Comparison of ENCODE assay signal across 15 mouse cellular contexts in genomic region chr3:70307556-70307955, GRCm38 (mm10).
DNase-seq lines count a peak whose midpoint lies in the region; ATAC-seq lines count a peak whose summit lies in the region.
"Had no signal": no experiment of that assay in that cellular context is flagged by ENCODE, and none has a peak within 500 bp of the region (broad histone marks: within the 10 kb centered on the region; RNA-seq: fewer than 3 reads in every experiment).

No protein-coding gene starts in this region.

- no peak overlapping the region for H3K9ac ChIP-seq in hindbrain, embryonic 16.5 days (ENCODE audit: low read depth, low read length)
- H3K9ac ChIP-seq: embryonic facial prominence, embryonic 13.5 days; liver, postnatal 0 days had no signal

- no peak overlapping the region for H3K4me3 ChIP-seq in hindbrain, embryonic 16.5 days (ENCODE audit: low read length)
- no peak overlapping the region for H3K4me3 ChIP-seq in hindbrain, embryonic 10.5 days
- H3K4me3 ChIP-seq: embryonic facial prominence, embryonic 13.5 days had no signal

- H3K27ac ChIP-seq in hindbrain, embryonic 16.5 days (ENCODE audit: low read depth, low read length): no peak overlapping the region
- H3K27ac ChIP-seq in hindbrain, embryonic 10.5 days: no peak overlapping the region
- H3K27ac ChIP-seq: embryonic facial prominence, embryonic 13.5 days; macrophage had no signal

- no peaks in the 10 kb centered on the region for H3K36me3 ChIP-seq in hindbrain, embryonic 16.5 days (ENCODE audit: control insufficient read depth, insufficient read depth, low read length)
- no peaks in the 10 kb centered on the region for H3K36me3 ChIP-seq in hindbrain, embryonic 10.5 days
- H3K36me3 ChIP-seq: embryonic facial prominence, embryonic 13.5 days had no signal

- H3K27me3 ChIP-seq in hindbrain, embryonic 16.5 days (replicated peaks; ENCODE audit: control insufficient read depth, insufficient read depth, low read length): no peaks in the 10 kb centered on the region
- H3K27me3 ChIP-seq in hindbrain, embryonic 10.5 days (ENCODE audit: insufficient read depth, poor library complexity, severe bottlenecking): no peaks in the 10 kb centered on the region
- H3K27me3 ChIP-seq: embryonic facial prominence, embryonic 13.5 days had no signal

- peak; percentile 56 for ATAC-seq in hindbrain, embryonic 16.5 days
- ATAC-seq: liver, postnatal 0 days had no signal

- H3K9me3 ChIP-seq in hindbrain, embryonic 16.5 days (ENCODE audit: control insufficient read depth, low read length): no peaks in the 10 kb centered on the region
- H3K9me3 ChIP-seq in hindbrain, embryonic 10.5 days: no peaks in the 10 kb centered on the region
- H3K9me3 ChIP-seq: embryonic facial prominence, embryonic 13.5 days had no signal

- H3K4me1 ChIP-seq in hindbrain, embryonic 16.5 days (ENCODE audit: control insufficient read depth, insufficient read depth, low read depth, low read length): no peaks in the 10 kb centered on the region
- H3K4me1 ChIP-seq in hindbrain, embryonic 10.5 days (replicated peaks): no peaks in the 10 kb centered on the region
- H3K4me1 ChIP-seq: embryonic facial prominence, embryonic 13.5 days had no signal

- WGBS in hindbrain, embryonic 16.5 days: 69% methylated on average over 1 of the region's 1 CpGs
- 94% methylated on average over 1 of the region's 1 CpGs for WGBS in hindbrain, embryonic 10.5 days

- DNase-seq in hindbrain, embryonic 10.5 days (ENCODE audit: low spot score): no peak
- DNase-seq in cerebellum, adult 11 months: peak; percentile 42
- DNase-seq in cerebellum, postnatal 36 days: peak; percentile 49 to 71
- peak; percentile 49 to 87 for DNase-seq in layer of hippocampus, postnatal 14 days (ENCODE audit: low spot score in 2 of 2)
- DNase-seq in gastrocnemius, postnatal 10 days: no peak
- no peak for DNase-seq in lung, postnatal 4 days
- DNase-seq: adrenal gland, postnatal 10 days; B cell, adult 2 months; kidney, adult 8-10 months; liver, postnatal 0 days; midbrain, embryonic 14.5 days; spleen, adult 18-20 months had no signal

- H3K4me2 ChIP-seq in hindbrain, embryonic 16.5 days (ENCODE audit: low read length): no peak overlapping the region
- H3K4me2 ChIP-seq: embryonic facial prominence, embryonic 13.5 days had no signal

Comparison
In these comparisons a context has a peak if more than half of its experiments do, and no peak if none do; other contexts are left out.
1. DNase-seq: peak in cerebellum, adult 11 months (single experiment), cerebellum, postnatal 36 days (2 of 2) and layer of hippocampus, postnatal 14 days (2 of 2); none in hindbrain, embryonic 10.5 days (single experiment), gastrocnemius, postnatal 10 days (single experiment) and lung, postnatal 4 days (0 of 2).